Mouse (Mus musculus): ENCODE results near the gene Prss53. TPM values are rescaled to one million over a fixed set of nuclear protein-coding genes. Genes with fewer than 3 reads are reported as not detected.
A peak's percentile ranks its signal among the peaks of the same experiment; 100 is the strongest.

The Prss53 gene
- total and polyA plus RNA-seq, 3 experiments, result 0.15 to 0.77 TPM; not detected in 1

GRCm38 (mm10) chr7:127874812-127875626 is 15.8 kb downstream of the Prss53 start:
- peak overlapping the region; percentile 85 for H3K27ac ChIP-seq (ENCODE audit: control insufficient read depth, low read depth, low read length)
- peak; percentile 80 for TF ChIP-seq ZNF384 (IDR thresholded peaks at IDR 0.05; ENCODE audit: low read depth, low read length)
- TF ChIP-seq HCFC1 (IDR thresholded peaks at IDR 0.05; ENCODE audit: low read depth, low read length), result no peak
- peak; percentile 15; the same call in 1 of the 2 replicates for TF ChIP-seq MXI1 (IDR thresholded peaks at IDR 0.05; ENCODE audit: low read depth, low read length)
- peak; percentile 53; the same call in 1 of the 2 replicates for TF ChIP-seq CHD1 (IDR thresholded peaks at IDR 0.05; ENCODE audit: low read depth, low read length)
- TF ChIP-seq ZKSCAN1 (IDR thresholded peaks at IDR 0.05; ENCODE audit: low read depth, low read length), result no peak
- peaks cover 53% of the 10 kb centered on the region for H3K79me2 ChIP-seq (ENCODE audit: control insufficient read depth, insufficient read depth, low read length, poor library complexity)
- peaks cover 4 to 23% of the 10 kb centered on the region in 2 experiments for H3K4me1 ChIP-seq (ENCODE audit: control insufficient read depth in 1 of 2, insufficient read depth in 2 of 2, low read length in 2 of 2)
- no peak for DNase-seq (ENCODE audit: low read depth, low spot score)
- H3K9me3 ChIP-seq (replicated peaks; ENCODE audit: insufficient read depth, low read length), result no peaks in the 10 kb centered on the region
- H3K4me3 ChIP-seq (ENCODE audit: control insufficient read depth in 1 of 2, insufficient read depth in 1 of 2, low read depth in 2 of 2, low read length in 2 of 2), result peak overlapping the region; percentile 81 to 86
- no peaks in the 10 kb centered on the region for H3K27me3 ChIP-seq (ENCODE audit: control insufficient read depth in 1 of 2, insufficient read depth in 2 of 2, low read length in 2 of 2)
- peaks cover 0 to 26% of the 10 kb centered on the region in 2 experiments for H3K36me3 ChIP-seq (ENCODE audit: control insufficient read depth in 1 of 2, insufficient read depth in 2 of 2, low read length in 2 of 2)
- H3K9ac ChIP-seq (ENCODE audit: control insufficient read depth, low read depth, low read length, poor library complexity, severe bottlenecking), result peak overlapping the region; percentile 90

GRCm38 (mm10) chr7:127870136-127870821 is 20.5 kb downstream of the Prss53 start:
- Histone ChIP-seq H3K4me1 (ENCODE audit: control insufficient read depth in 1 of 2, insufficient read depth in 2 of 2, low read length in 2 of 2) (peaks cover 6 to 16% of the 10 kb centered on the region in 2 experiments), H3K27ac (ENCODE audit: control insufficient read depth, low read depth, low read length) (no peak overlapping the region), H3K9ac (ENCODE audit: control insufficient read depth, low read depth, low read length, poor library complexity, severe bottlenecking) (no peak overlapping the region), H3K27me3 (ENCODE audit: control insufficient read depth in 1 of 2, insufficient read depth in 2 of 2, low read length in 2 of 2) (no peaks in the 10 kb centered on the region), H3K79me2 (ENCODE audit: control insufficient read depth, insufficient read depth, low read length, poor library complexity) (peaks cover 13% of the 10 kb centered on the region), H3K36me3 (ENCODE audit: control insufficient read depth in 1 of 2, insufficient read depth in 2 of 2, low read length in 2 of 2) (peaks cover 2 to 21% of the 10 kb centered on the region in 2 experiments; a peak in 3 of 4 replicates), H3K9me3 (replicated peaks; ENCODE audit: insufficient read depth, low read length) (no peaks in the 10 kb centered on the region), H3K4me3 (ENCODE audit: control insufficient read depth in 1 of 2, insufficient read depth in 1 of 2, low read depth in 2 of 2, low read length in 2 of 2) (no peak overlapping the region)
- DNase-seq (ENCODE audit: low read depth, low spot score), result peak; percentile 67
- TF ChIP-seq HCFC1 (IDR thresholded peaks at IDR 0.05; ENCODE audit: low read depth, low read length) (no peak), POLR2AphosphoS2 (IDR thresholded peaks at IDR 0.05; ENCODE audit: low read length) (0 out of 2 replicates have a peak, but pooled peaks have one; percentile 29), ZKSCAN1 (IDR thresholded peaks at IDR 0.05; ENCODE audit: low read depth, low read length) (no peak), CHD2 (IDR thresholded peaks at IDR 0.05; ENCODE audit: low read length) (no peak), ETS1 (IDR thresholded peaks at IDR 0.05; ENCODE audit: low read depth, low read length) (peak; percentile 63), ZNF384 (IDR thresholded peaks at IDR 0.05; ENCODE audit: low read depth, low read length) (no peak), CHD1 (IDR thresholded peaks at IDR 0.05; ENCODE audit: low read depth, low read length) (no peak), KAT2A (conservative IDR thresholded peaks at IDR 0.05; ENCODE audit: low read depth, low read length) (0 out of 2 replicates have a peak, but pooled peaks have one; percentile 16), E2F4 (IDR thresholded peaks at IDR 0.05; ENCODE audit: borderline replicate concordance, low read depth, low read length) (no peak), POLR2A (IDR thresholded peaks at IDR 0.05; ENCODE audit: control insufficient read depth in 1 of 2, insufficient read depth in 1 of 2, low read depth in 1 of 2, low read length in 2 of 2, poor library complexity in 1 of 2) (no peak), ELF1 (IDR thresholded peaks at IDR 0.05; ENCODE audit: low read depth, low read length) (no peak), SIN3A (IDR thresholded peaks at IDR 0.05; ENCODE audit: low read length) (peak; percentile 44), EP300 (IDR thresholded peaks at IDR 0.05; ENCODE audit: low read depth in 1 of 2, low read length in 2 of 2) (peak; percentile 7 to 24; a peak in 1 of 4 replicates), POLR2AphosphoS5 (IDR thresholded peaks at IDR 0.05; ENCODE audit: borderline replicate concordance, low read depth, low read length) (no peak), NRF1 (IDR thresholded peaks at IDR 0.05; ENCODE audit: insufficient read depth, low read depth, low read length, poor library complexity, severe bottlenecking) (no peak), TBP (IDR thresholded peaks at IDR 0.05; ENCODE audit: low read depth, low read length) (no peak), MYB (IDR thresholded peaks at IDR 0.05; ENCODE audit: low read depth, low read length) (no peak), NELFE (IDR thresholded peaks at IDR 0.05; ENCODE audit: low read depth, low read length) (no peak), TAL1 (IDR thresholded peaks at IDR 0.05; ENCODE audit: low read length) (no peak), MAX (IDR thresholded peaks at IDR 0.05; ENCODE audit: low read length) (no peak), USF2 (IDR thresholded peaks at IDR 0.05; ENCODE audit: borderline replicate concordance in 1 of 2, insufficient read depth in 1 of 2, low read depth in 1 of 2, low read length in 2 of 2) (no peak), RAD21 (IDR thresholded peaks at IDR 0.05; ENCODE audit: low read depth, low read length) (peak; percentile 42), ZMIZ1 (IDR thresholded peaks at IDR 0.05; ENCODE audit: low read depth, low read length) (no peak), RCOR1 (IDR thresholded peaks at IDR 0.05; ENCODE audit: low read depth, low read length) (0 out of 2 replicates have a peak, but pooled peaks have one; percentile 30), GATA1 (IDR thresholded peaks at IDR 0.05; ENCODE audit: low read depth, low read length) (peak; percentile 48), JUND (IDR thresholded peaks at IDR 0.05; ENCODE audit: low read depth, low read length) (no peak), BHLHE40 (IDR thresholded peaks at IDR 0.05; ENCODE audit: borderline replicate concordance, low read depth, low read length) (no peak)

Measured in MEL (cell line).